Mouse (Mus musculus) midbrain, embryonic 10.5 days (tissue): ENCODE results near the gene Grik5. TPM values are rescaled to one million over a fixed set of nuclear protein-coding genes. Genes with fewer than 3 reads are reported as not detected.

ENCODE experiments used
- DNase-seq: peaks from one replicate; pipeline ENCODE4 v3.0.0-alpha.2; 2017; ENCODE audit warnings: low spot score
- H3K27ac ChIP-seq: fragments of 300-500 bp; sonication (generic); replicated peaks from 2 replicates; pipeline ENCODE4 v1.5.1; 2016; ENCODE audit warnings: mild to moderate bottlenecking
- H3K27me3 ChIP-seq: fragments of 300-500 bp; sonication (generic); 2 replicates; pipeline ENCODE4 v1.6.1; 2016; ENCODE audit warnings: low read depth, mild to moderate bottlenecking; ENCODE audit not compliant: poor library complexity, severe bottlenecking
- H3K36me3 ChIP-seq: fragments of 300-500 bp; sonication (generic); 2 replicates; pipeline ENCODE4 v1.6.1; 2016; ENCODE audit warnings: mild to moderate bottlenecking, moderate library complexity
- H3K4me1 ChIP-seq: fragments of 300-500 bp; sonication (generic); 2 replicates; pipeline ENCODE4 v1.6.1; 2016
- H3K4me3 ChIP-seq: fragments of 300-500 bp; sonication (generic); 2 replicates; pipeline ENCODE4 v1.5.1; 2016; ENCODE audit warnings: mild to moderate bottlenecking, moderate library complexity
- H3K9me3 ChIP-seq: fragments of 300-500 bp; sonication (generic); replicated peaks from 2 replicates; pipeline ENCODE4 v1.6.1; 2016; ENCODE audit warnings: mild to moderate bottlenecking
- WGBS: fragments of 180-500 bp; shearing (Covaris S2); methylation state at CpG from one replicate; pipeline ENCODE4 v1.1.7; 2016; 5-methylcytosine and 5-hydroxymethylcytosine counted together
- polyA plus RNA-seq: library from polyadenylated mRNA; unstranded; fragments of >200 nt; fragmentation: Nextera tagmentation; extraction: Ambion mirVana; gene quantifications from 2 replicates; pipeline ENCODE4 v1.2.1, GENCODE M21; 2016

Gene Grik5
- polyA plus RNA-seq, 1 experiment from 2014 or later: 5.4 TPM

- no peaks in the 10 kb centered on the region for H3K9me3 ChIP-seq
- peaks cover 26% of the 10 kb centered on the region for H3K27me3 ChIP-seq
- no peak overlapping the region for H3K27ac ChIP-seq
- H3K36me3 ChIP-seq: peaks cover 11% of the 10 kb centered on the region; the same call in 1 of the 2 replicates
- peaks cover 24% of the 10 kb centered on the region for H3K4me1 ChIP-seq
- no peak for DNase-seq
- H3K4me3 ChIP-seq: no peak overlapping the region
- 83% methylated on average over 7 of the region's 7 CpGs for WGBS
These were observed 71.9 kb downstream of the Grik5 start for GRCm38 (mm10) chr7:25000211-25000610.

GRCm38 (mm10) chr7:24993081-24993480, 79.1 kb downstream of the Grik5 start:
- 85% methylated on average over 6 of the region's 6 CpGs for WGBS

GRCm38 (mm10) chr7:24990478-24990877, 81.7 kb downstream of the Grik5 start:
- Histone ChIP-seq H3K27me3 (no peaks in the 10 kb centered on the region), H3K4me1 (0 out of 2 replicates have a peak, but pooled peaks cover 7% of the 10 kb centered on the region), H3K4me3 (no peak overlapping the region), H3K9me3 (no peaks in the 10 kb centered on the region; the same call in 1 of the 2 replicates), H3K36me3 (peaks cover 27% of the 10 kb centered on the region), H3K27ac (no peak overlapping the region)
- DNase-seq: no peak
- 83% methylated on average over 8 of the region's 8 CpGs for WGBS

More at GRCm38 (mm10) chr7:24993081-24993480, 79.1 kb downstream of the Grik5 start:
- H3K4me1 ChIP-seq: 0 out of 2 replicates have a peak, but pooled peaks cover 7% of the 10 kb centered on the region
- no peak overlapping the region for H3K27ac ChIP-seq
- peaks cover 20% of the 10 kb centered on the region for H3K36me3 ChIP-seq
- no peak overlapping the region for H3K4me3 ChIP-seq
- no peaks in the 10 kb centered on the region for H3K27me3 ChIP-seq
- no peaks in the 10 kb centered on the region for H3K9me3 ChIP-seq
- DNase-seq: no peak

GRCm38 (mm10) chr7:24987941-24988340, 84.2 kb downstream of the Grik5 start:
- Histone ChIP-seq H3K27me3 (no peaks in the 10 kb centered on the region), H3K27ac (no peak overlapping the region), H3K36me3 (peaks cover 21% of the 10 kb centered on the region), H3K4me3 (no peak overlapping the region), H3K9me3 (no peaks in the 10 kb centered on the region; the same call in 1 of the 2 replicates), H3K4me1 (0 out of 2 replicates have a peak, but pooled peaks cover 7% of the 10 kb centered on the region)
- no peak for DNase-seq
- WGBS: 86% methylated on average over 14 of the region's 14 CpGs

GRCm38 (mm10) chr7:24985799-24986198, 86.3 kb downstream of the Grik5 start:
- WGBS: 73% methylated on average over 5 of the region's 5 CpGs
- Histone ChIP-seq H3K27ac (no peak overlapping the region), H3K27me3 (no peaks in the 10 kb centered on the region), H3K4me3 (no peak overlapping the region), H3K9me3 (no peaks in the 10 kb centered on the region; the same call in 1 of the 2 replicates), H3K36me3 (peaks cover 26% of the 10 kb centered on the region), H3K4me1 (0 out of 2 replicates have a peak, but pooled peaks cover 6% of the 10 kb centered on the region)
- DNase-seq: no peak

- Histone ChIP-seq H3K4me3 (no peak overlapping the region), H3K9me3 (no peaks in the 10 kb centered on the region; the same call in 1 of the 2 replicates), H3K27ac (no peak overlapping the region), H3K4me1 (no peaks in the 10 kb centered on the region), H3K36me3 (peaks cover 26% of the 10 kb centered on the region; the same call in 1 of the 2 replicates), H3K27me3 (no peaks in the 10 kb centered on the region)
- DNase-seq: no peak
- WGBS: 91% methylated on average over 2 of the region's 2 CpGs
These were observed 87.8 kb downstream of the Grik5 start for GRCm38 (mm10) chr7:24984307-24984706.

GRCm38 (mm10) chr7:24983396-24983795, 88.8 kb downstream of the Grik5 start:
- 95% methylated on average over 5 of the region's 5 CpGs for WGBS
- Histone ChIP-seq H3K9me3 (no peaks in the 10 kb centered on the region; the same call in 1 of the 2 replicates), H3K4me1 (no peaks in the 10 kb centered on the region), H3K27ac (no peak overlapping the region), H3K27me3 (no peaks in the 10 kb centered on the region), H3K36me3 (peaks cover 24% of the 10 kb centered on the region; the same call in 1 of the 2 replicates), H3K4me3 (no peak overlapping the region)
- no peak for DNase-seq

GRCm38 (mm10) chr7:24980439-24980838, 91.7 kb downstream of the Grik5 start:
- peaks cover 15% of the 10 kb centered on the region; the same call in 1 of the 2 replicates for H3K36me3 ChIP-seq
- 86% methylated on average over 7 of the region's 7 CpGs for WGBS
- H3K4me3 ChIP-seq: no peak overlapping the region
- no peak overlapping the region for H3K27ac ChIP-seq
- H3K4me1 ChIP-seq: no peaks in the 10 kb centered on the region
- H3K9me3 ChIP-seq: no peaks in the 10 kb centered on the region
- no peak for DNase-seq
- no peaks in the 10 kb centered on the region for H3K27me3 ChIP-seq

GRCm38 (mm10) chr7:24978781-24979180, 93.4 kb downstream of the Grik5 start:
- 82% methylated on average over 7 of the region's 7 CpGs for WGBS
- Histone ChIP-seq H3K36me3 (peaks cover 15% of the 10 kb centered on the region; the same call in 1 of the 2 replicates), H3K27ac (no peak overlapping the region), H3K27me3 (no peaks in the 10 kb centered on the region), H3K4me3 (no peak overlapping the region), H3K9me3 (no peaks in the 10 kb centered on the region), H3K4me1 (no peaks in the 10 kb centered on the region)
- no peak for DNase-seq

GRCm38 (mm10) chr7:24974893-24975595, 97.1 kb downstream of the Grik5 start:
- H3K27me3 ChIP-seq: no peaks in the 10 kb centered on the region
- no peaks in the 10 kb centered on the region for H3K9me3 ChIP-seq
- DNase-seq: peak; percentile 45
- H3K4me3 ChIP-seq: no peak overlapping the region
- H3K36me3 ChIP-seq: peaks cover 7% of the 10 kb centered on the region; the same call in 1 of the 2 replicates
- H3K4me1 ChIP-seq: peaks cover 18% of the 10 kb centered on the region
- WGBS: 36% methylated on average over 9 of the region's 9 CpGs
- H3K27ac ChIP-seq: no peak overlapping the region

GRCm38 (mm10) chr7:24973902-24974301, 98.2 kb downstream of the Grik5 start:
- H3K27me3 ChIP-seq: no peaks in the 10 kb centered on the region
- no peak overlapping the region for H3K27ac ChIP-seq
- H3K36me3 ChIP-seq: 0 out of 2 replicates have a peak, but pooled peaks cover under 1% of the 10 kb centered on the region
- DNase-seq: no peak
- H3K4me3 ChIP-seq: no peak overlapping the region
- 76% methylated on average over 5 of the region's 5 CpGs for WGBS
- H3K4me1 ChIP-seq: peaks cover 18% of the 10 kb centered on the region
- no peaks in the 10 kb centered on the region for H3K9me3 ChIP-seq

GRCm38 (mm10) chr7:24973208-24973607, 98.9 kb downstream of the Grik5 start:
- H3K4me1 ChIP-seq: peaks cover 18% of the 10 kb centered on the region
- WGBS: 84% methylated on average over 4 of the region's 4 CpGs
- no peak overlapping the region for H3K4me3 ChIP-seq
- H3K27ac ChIP-seq: no peak overlapping the region
- DNase-seq: no peak
- no peaks in the 10 kb centered on the region for H3K9me3 ChIP-seq
- H3K27me3 ChIP-seq: no peaks in the 10 kb centered on the region
- no peaks in the 10 kb centered on the region for H3K36me3 ChIP-seq
